ENCODE assay signal across 9 mouse cellular contexts in the genomic region with DNA sequence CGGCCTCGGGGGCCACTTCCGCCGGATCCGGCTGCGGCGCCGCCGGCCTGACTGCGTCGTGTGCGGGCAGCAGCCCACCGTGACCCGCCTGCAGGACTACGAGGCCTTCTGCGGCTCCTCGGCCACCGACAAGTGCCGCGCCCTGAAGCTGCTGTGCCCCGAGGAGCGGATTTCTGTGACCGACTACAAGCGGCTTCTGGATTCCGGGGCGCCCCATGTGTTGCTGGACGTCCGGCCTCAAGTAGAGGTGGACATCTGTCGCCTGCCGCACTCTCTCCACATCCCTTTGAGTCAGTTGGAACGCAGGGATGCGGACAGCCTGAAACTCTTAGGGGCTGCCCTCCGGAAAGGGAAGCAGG. TPM values are rescaled to one million over a fixed set of nuclear protein-coding genes. Genes with fewer than 3 reads are reported as not detected.
DNase-seq lines count a peak whose midpoint lies in the region; ATAC-seq and TF ChIP-seq lines count a peak whose summit lies in the region.
"Had no signal": no experiment of that assay in that cellular context is flagged by ENCODE, and none has a peak within 500 bp of the region (broad histone marks: within the 10 kb centered on the region; RNA-seq: fewer than 3 reads in every experiment).

No protein-coding gene starts in this region.

- peaks cover 4% of the 10 kb centered on the region; the same call in 1 of the 2 replicates for H3K36me3 ChIP-seq in heart, embryonic 15.5 days
- H3K36me3 ChIP-seq in ES-E14 (ENCODE audit: control insufficient read depth, insufficient read depth, low read length, poor library complexity, severe bottlenecking) = peaks cover 2% of the 10 kb centered on the region; the same call in 1 of the 2 replicates
- peaks cover 6% of the 10 kb centered on the region for H3K36me3 ChIP-seq in forebrain, embryonic 16.5 days (ENCODE audit: control insufficient read depth, insufficient read depth)
- peaks cover 7% of the 10 kb centered on the region for H3K36me3 ChIP-seq in liver, embryonic 16.5 days (ENCODE audit: control insufficient read depth, insufficient read depth)

- peak overlapping the region; percentile 98 for H3K4me3 ChIP-seq in heart, embryonic 15.5 days
- H3K4me3 ChIP-seq in ES-E14 (ENCODE audit: insufficient read depth in 1 of 2, low read depth in 1 of 2, low read length in 2 of 2, poor library complexity in 1 of 2, severe bottlenecking in 1 of 2) = peak overlapping the region; percentile 75 to 96
- H3K4me3 ChIP-seq in forebrain, embryonic 16.5 days (replicated peaks; ENCODE audit: low read length) = peak overlapping the region; percentile 94
- H3K4me3 ChIP-seq in liver, embryonic 16.5 days (ENCODE audit: low read depth, low read length) = peak overlapping the region; percentile 99

- H3K27me3 ChIP-seq in heart, embryonic 15.5 days = no peaks in the 10 kb centered on the region
- H3K27me3 ChIP-seq in forebrain, embryonic 16.5 days (replicated peaks; ENCODE audit: control insufficient read depth, insufficient read depth, low read length) = no peaks in the 10 kb centered on the region
- no peaks in the 10 kb centered on the region for H3K27me3 ChIP-seq in liver, embryonic 16.5 days (ENCODE audit: control insufficient read depth, insufficient read depth, low read depth, low read length)
- H3K27me3 ChIP-seq: Patski had no signal

- intact Hi-C loops in heart, postnatal 10 days (cut with DNase I) = no loop called here
- intact Hi-C loops in left cerebral cortex, postnatal 14 days (cut with DNase I) = no loop called here

- H3K9me3 ChIP-seq in heart, embryonic 15.5 days (replicated peaks) = no peaks in the 10 kb centered on the region
- no peaks in the 10 kb centered on the region for H3K9me3 ChIP-seq in ES-E14 (ENCODE audit: control insufficient read depth, insufficient read depth, low read depth, low read length)
- no peaks in the 10 kb centered on the region for H3K9me3 ChIP-seq in forebrain, embryonic 16.5 days (ENCODE audit: control insufficient read depth, low read length)
- no peaks in the 10 kb centered on the region for H3K9me3 ChIP-seq in liver, embryonic 16.5 days (replicated peaks; ENCODE audit: control insufficient read depth, low read length)

- WGBS in heart, embryonic 15.5 days = 50% methylated on average over 33 of the region's 33 CpGs
- WGBS in forebrain, embryonic 16.5 days = 61% methylated on average over 33 of the region's 33 CpGs
- 56% methylated on average over 33 of the region's 33 CpGs for WGBS in liver, embryonic 16.5 days (ENCODE audit: insufficient replicate concordance)

- in situ Hi-C loops in ES-E14 (cut with MboI; ENCODE audit: low sequenced_read_pairs in 2 of 2, unreplicated experiment in 2 of 2) = no loop called here

- H3K9ac ChIP-seq in heart, embryonic 15.5 days = peak overlapping the region; percentile 96
- H3K9ac ChIP-seq in ES-E14 (ENCODE audit: insufficient read depth, low read depth, low read length, poor library complexity, severe bottlenecking) = peak overlapping the region; percentile 95
- peak overlapping the region; percentile 81 for H3K9ac ChIP-seq in forebrain, embryonic 16.5 days (replicated peaks; ENCODE audit: low read depth, low read length)
- H3K9ac ChIP-seq in liver, embryonic 16.5 days (ENCODE audit: low read depth, low read length) = peak overlapping the region; percentile 92

- H3K4me2 ChIP-seq in heart, embryonic 15.5 days = peak overlapping the region; percentile 98
- H3K4me2 ChIP-seq in forebrain, embryonic 16.5 days (ENCODE audit: low read length) = peak overlapping the region; percentile 95
- peak overlapping the region; percentile 99 for H3K4me2 ChIP-seq in liver, embryonic 16.5 days (ENCODE audit: low read depth, low read length)

- H3K4me1 ChIP-seq in heart, embryonic 15.5 days (replicated peaks) = peaks cover 33% of the 10 kb centered on the region
- H3K4me1 ChIP-seq in ES-E14 (ENCODE audit: control insufficient read depth in 2 of 2, insufficient read depth in 2 of 2, low read length in 2 of 2, poor library complexity in 1 of 2) = no peaks in the 10 kb centered on the region; a peak in 1 of 4 replicates
- H3K4me1 ChIP-seq in forebrain, embryonic 16.5 days (replicated peaks; ENCODE audit: control insufficient read depth, insufficient read depth, low read length) = peaks cover 33% of the 10 kb centered on the region
- H3K4me1 ChIP-seq in liver, embryonic 16.5 days (ENCODE audit: control insufficient read depth, low read depth, low read length) = peaks cover 27% of the 10 kb centered on the region

- no peak for ATAC-seq in heart, embryonic 15.5 days (replicated peaks; ENCODE audit: insufficient number of reproducible peaks, insufficient read depth, low FRiP score, low read depth)
- no peak for ATAC-seq in forebrain, embryonic 16.5 days
- ATAC-seq in liver, embryonic 16.5 days (ENCODE audit: low read depth) = no peak

- H3K27ac ChIP-seq in heart, embryonic 15.5 days = no peak overlapping the region
- H3K27ac ChIP-seq in ES-E14 (ENCODE audit: insufficient read depth, low read depth, low read length, poor library complexity, severe bottlenecking) = no peak overlapping the region
- no peak overlapping the region for H3K27ac ChIP-seq in forebrain, embryonic 16.5 days (ENCODE audit: low read length)
- no peak overlapping the region for H3K27ac ChIP-seq in liver, embryonic 16.5 days (ENCODE audit: low read length)

- no peak for DNase-seq in heart, postnatal 10 days
- DNase-seq in ES-E14 (ENCODE audit: low read depth, low spot score) = no peak
- no peak for DNase-seq in embryo, embryonic 11 days
- no peak for DNase-seq in left cerebral cortex, postnatal 14 days (ENCODE audit: low spot score in 2 of 2)
- no peak for DNase-seq in cerebellum, adult 11-12 months

TF ChIP-seq in ES-E14, 5 proteins besides CTCF, POLR2A, EP300 and RAD21:
- no peak for TF ChIP-seq CHD2 (IDR thresholded peaks at IDR 0.05; ENCODE audit: low read depth, low read length)
- TF ChIP-seq ZNF384 (IDR thresholded peaks at IDR 0.05; ENCODE audit: low read depth, low read length) = no peak
- TF ChIP-seq HCFC1 (IDR thresholded peaks at IDR 0.05; ENCODE audit: borderline replicate concordance, insufficient read depth, low read length) = no peak
- no peak for TF ChIP-seq ZC3H11A (IDR thresholded peaks at IDR 0.05; ENCODE audit: borderline replicate concordance, low read depth, low read length)
- no peak for TF ChIP-seq MAFK (IDR thresholded peaks at IDR 0.05; ENCODE audit: insufficient read depth, low read depth, low read length)

RNA-seq across cellular contexts. Expression of gene Mocs3, which starts 1.0 kb away (rescaled TPM):
- 4.2 and 5.7 TPM in 2 replicates for polyA plus RNA-seq in heart, embryonic 15.5 days (2015; fragmentation: Nextera tagmentation; extraction: Ambion mirVana)
- total RNA-seq in heart, postnatal 10 days (2021) = 1 to 10 TPM; 6.1 to 7.4 TPM
- total RNA-seq in ES-E14 (2012; rRNA removed) = 10.7 and 12.1 TPM in 2 replicates
- polyA plus RNA-seq in forebrain, embryonic 16.5 days (2015; fragmentation: Nextera tagmentation; extraction: Ambion mirVana) = 6.9 and 7.7 TPM in 2 replicates
- polyA plus RNA-seq in liver, embryonic 16.5 days (2015; fragmentation: Nextera tagmentation; extraction: Ambion mirVana) = 2.4 and 2.7 TPM in 2 replicates
- 10 to 100 TPM; 17.5 to 18.0 TPM for total RNA-seq in left cerebral cortex, postnatal 14 days (2021)

RNA-seq across cellular contexts. Expression of gene Dpm1, which starts 1.1 kb away (rescaled TPM):
- 69.3 and 96.2 TPM in 2 replicates for polyA plus RNA-seq in heart, embryonic 15.5 days (2015; fragmentation: Nextera tagmentation; extraction: Ambion mirVana)
- 10 to 100 TPM; 59.4 to 64.5 TPM for total RNA-seq in heart, postnatal 10 days (2021)
- total RNA-seq in ES-E14 (2012; rRNA removed) = 40.1 and 47.3 TPM in 2 replicates
- 56.1 and 65.9 TPM in 2 replicates for polyA plus RNA-seq in forebrain, embryonic 16.5 days (2015; fragmentation: Nextera tagmentation; extraction: Ambion mirVana)
- polyA plus RNA-seq in liver, embryonic 16.5 days (2015; fragmentation: Nextera tagmentation; extraction: Ambion mirVana) = 66.0 and 79.3 TPM in 2 replicates
- 10 to 100 TPM; 53.0 to 66.3 TPM for total RNA-seq in left cerebral cortex, postnatal 14 days (2021)

RNA-seq across cellular contexts. Expression of gene Gm20716, which starts 1.3 kb away (rescaled TPM):
- 10.9 and 14.2 TPM in 2 replicates for polyA plus RNA-seq in heart, embryonic 15.5 days (2015; fragmentation: Nextera tagmentation; extraction: Ambion mirVana)
- 10 to 100 TPM; 21.0 to 24.2 TPM for total RNA-seq in heart, postnatal 10 days (2021)
- 37.3 and 41.7 TPM in 2 replicates for total RNA-seq in ES-E14 (2012; rRNA removed)
- 23.8 and 24.4 TPM in 2 replicates for polyA plus RNA-seq in forebrain, embryonic 16.5 days (2015; fragmentation: Nextera tagmentation; extraction: Ambion mirVana)
- polyA plus RNA-seq in liver, embryonic 16.5 days (2015; fragmentation: Nextera tagmentation; extraction: Ambion mirVana) = 3.8 and 4.0 TPM in 2 replicates
- total RNA-seq in left cerebral cortex, postnatal 14 days (2021) = 10 to 100 TPM; 25.5 to 31.8 TPM

RNA-seq across cellular contexts. Expression of gene Adnp, which starts 24.5 kb away (rescaled TPM):
- 6.6 and 7.8 TPM in 2 replicates for polyA plus RNA-seq in heart, embryonic 15.5 days (2015; fragmentation: Nextera tagmentation; extraction: Ambion mirVana)
- 10 to 100 TPM; 47.0 to 53.1 TPM for total RNA-seq in heart, postnatal 10 days (2021)
- total RNA-seq in ES-E14 (2012; rRNA removed) = 13.2 and 15.9 TPM in 2 replicates
- 2.8 and 3.6 TPM in 2 replicates for polyA plus RNA-seq in forebrain, embryonic 16.5 days (2015; fragmentation: Nextera tagmentation; extraction: Ambion mirVana)
- polyA plus RNA-seq in liver, embryonic 16.5 days (2015; fragmentation: Nextera tagmentation; extraction: Ambion mirVana) = 0.18 and 0.27 TPM in 2 replicates
- total RNA-seq in left cerebral cortex, postnatal 14 days (2021) = 100 to 1,000 TPM in 1 of 2 experiments, 10 to 100 TPM in 1; 99.0 to 106 TPM

RNA-seq across cellular contexts. Expression of gene Kcng1, which starts 50.1 kb away (rescaled TPM):
- 0.18 and 0.48 TPM in 2 replicates for polyA plus RNA-seq in heart, embryonic 15.5 days (2015; fragmentation: Nextera tagmentation; extraction: Ambion mirVana)
- total RNA-seq in heart, postnatal 10 days (2021) = under 1 TPM; 0.07 to 0.36 TPM
- 1.3 and 1.9 TPM in 2 replicates for total RNA-seq in ES-E14 (2012; rRNA removed)
- polyA plus RNA-seq in forebrain, embryonic 16.5 days (2015; fragmentation: Nextera tagmentation; extraction: Ambion mirVana) = 15.3 and 16.1 TPM in 2 replicates
- polyA plus RNA-seq in liver, embryonic 16.5 days (2015; fragmentation: Nextera tagmentation; extraction: Ambion mirVana) = 0.12 and 0.19 TPM in 2 replicates
- total RNA-seq in left cerebral cortex, postnatal 14 days (2021) = 10 to 100 TPM; 52.5 to 54.4 TPM
- polyA plus RNA-seq: Patski had no signal
